ENCODE assay signal across 8 mouse cellular contexts in genomic region chr9:44107557-44108179, GRCm38 (mm10). TPM values are rescaled to one million over a fixed set of nuclear protein-coding genes. Genes with fewer than 3 reads are reported as not detected.
A peak's percentile ranks its signal among the peaks of the same experiment; 100 is the strongest.
DNase-seq lines count a peak whose midpoint lies in the region; ATAC-seq and TF ChIP-seq lines count a peak whose summit lies in the region.

No protein-coding gene starts in this region.

- H3K4me1 ChIP-seq in forebrain, embryonic 14.5 days (ENCODE audit: control insufficient read depth, insufficient read depth, low read length): peaks cover 22% of the 10 kb centered on the region
- peaks cover 38% of the 10 kb centered on the region for H3K4me1 ChIP-seq in intestine, embryonic 16.5 days (ENCODE audit: control insufficient read depth, insufficient read depth, low read length)
- peaks cover 38% of the 10 kb centered on the region for H3K4me1 ChIP-seq in midbrain, embryonic 16.5 days (ENCODE audit: control insufficient read depth, insufficient read depth, low read length)

- peak in 1 of 2 experiments; percentile 64 for DNase-seq in layer of hippocampus, adult 2 months (ENCODE audit: low spot score in 2 of 2)
- no peak for DNase-seq in layer of hippocampus, postnatal 14 days (ENCODE audit: low spot score in 2 of 2)
- peak; percentile 71 for DNase-seq in adrenal gland, adult 8-10 months
- DNase-seq in forebrain, embryonic 14.5 days (ENCODE audit: low spot score): no peak
- DNase-seq in urinary bladder, adult 2 months (ENCODE audit: low spot score): no peak
- no peak for DNase-seq in spleen, postnatal 14 days (ENCODE audit: low spot score in 2 of 2)

- peak overlapping the region; percentile 17 for H3K4me3 ChIP-seq in layer of hippocampus, adult 2 months
- peak overlapping the region; percentile 2; the same call in 1 of the 2 replicates for H3K4me3 ChIP-seq in forebrain, embryonic 14.5 days (ENCODE audit: low read depth, low read length)
- peak overlapping the region; percentile 28 for H3K4me3 ChIP-seq in intestine, embryonic 16.5 days (ENCODE audit: low read length)
- H3K4me3 ChIP-seq in midbrain, embryonic 16.5 days (ENCODE audit: low read depth, low read length): peak overlapping the region; percentile 7; the same call in 1 of the 2 replicates

- peak overlapping the region; percentile 83 for H3K27ac ChIP-seq in layer of hippocampus, adult 2 months
- peak overlapping the region; percentile 29; the same call in 1 of the 2 replicates for H3K27ac ChIP-seq in forebrain, embryonic 14.5 days (ENCODE audit: low read depth, low read length)
- peak overlapping the region; percentile 81 for H3K27ac ChIP-seq in intestine, embryonic 16.5 days (ENCODE audit: low read length)
- peak overlapping the region; percentile 58 for H3K27ac ChIP-seq in midbrain, embryonic 16.5 days (ENCODE audit: low read length)

- H3K9ac ChIP-seq in forebrain, embryonic 14.5 days (ENCODE audit: low read length): peak overlapping the region; percentile 4; the same call in 1 of the 2 replicates
- H3K9ac ChIP-seq in intestine, embryonic 16.5 days (ENCODE audit: low read depth, low read length): peak overlapping the region; percentile 53
- H3K9ac ChIP-seq in midbrain, embryonic 16.5 days (ENCODE audit: low read depth, low read length): 0 out of 2 replicates have a peak overlapping the region, but pooled peaks have one; percentile 15

- peak; percentile 78 for TF ChIP-seq CTCF in layer of hippocampus, adult 2 months (conservative IDR thresholded peaks at IDR 0.05)

- ATAC-seq in forebrain, embryonic 14.5 days: no peak; the same call in 1 of the 2 replicates
- 0 out of 2 replicates have a peak, but pooled peaks have one; percentile 8 for ATAC-seq in intestine, embryonic 16.5 days
- ATAC-seq in midbrain, embryonic 16.5 days: no peak

- no peaks in the 10 kb centered on the region for H3K9me3 ChIP-seq in forebrain, embryonic 14.5 days (replicated peaks; ENCODE audit: control insufficient read depth, low read length)
- no peaks in the 10 kb centered on the region for H3K9me3 ChIP-seq in intestine, embryonic 16.5 days (ENCODE audit: control insufficient read depth, low read length)
- no peaks in the 10 kb centered on the region for H3K9me3 ChIP-seq in midbrain, embryonic 16.5 days (replicated peaks; ENCODE audit: control insufficient read depth, low read length, poor library complexity, severe bottlenecking)

- H3K27me3 ChIP-seq in forebrain, embryonic 14.5 days (replicated peaks; ENCODE audit: control insufficient read depth, insufficient read depth, low read length): no peaks in the 10 kb centered on the region
- H3K27me3 ChIP-seq in intestine, embryonic 16.5 days (replicated peaks; ENCODE audit: control insufficient read depth, insufficient read depth, low read length): no peaks in the 10 kb centered on the region
- H3K27me3 ChIP-seq in midbrain, embryonic 16.5 days (ENCODE audit: control insufficient read depth, insufficient read depth, low read depth, low read length): no peaks in the 10 kb centered on the region

- H3K4me2 ChIP-seq in forebrain, embryonic 14.5 days (ENCODE audit: low read length): peak overlapping the region; percentile 39
- peak overlapping the region; percentile 40 for H3K4me2 ChIP-seq in intestine, embryonic 16.5 days (ENCODE audit: low read depth, low read length)
- peak overlapping the region; percentile 37 for H3K4me2 ChIP-seq in midbrain, embryonic 16.5 days (ENCODE audit: low read length)

- WGBS in forebrain, embryonic 14.5 days: 29% methylated on average over 24 of the region's 25 CpGs
- WGBS in intestine, embryonic 16.5 days: 49% methylated on average over 25 of the region's 25 CpGs
- WGBS in midbrain, embryonic 16.5 days: 24% methylated on average over 25 of the region's 25 CpGs

- peaks cover 12% of the 10 kb centered on the region; the same call in 1 of the 2 replicates for H3K36me3 ChIP-seq in forebrain, embryonic 14.5 days (ENCODE audit: control insufficient read depth, insufficient read depth, low read length)
- 0 out of 2 replicates have a peak, but pooled peaks cover 3% of the 10 kb centered on the region for H3K36me3 ChIP-seq in intestine, embryonic 16.5 days (ENCODE audit: control insufficient read depth, insufficient read depth, low read length)
- H3K36me3 ChIP-seq in midbrain, embryonic 16.5 days (ENCODE audit: control insufficient read depth, insufficient read depth, low read length): no peaks in the 10 kb centered on the region

RNA-seq across cellular contexts. Expression of gene C1qtnf5, which starts 0.6 kb away (rescaled TPM):
- 10 to 100 TPM; 12.3 to 14.4 TPM for total RNA-seq in layer of hippocampus, adult 2 months (2021)
- 10 to 100 TPM; 13.5 to 18.6 TPM for total RNA-seq in layer of hippocampus, postnatal 14 days (2021)
- total RNA-seq in adrenal gland, adult 8-10 months (2022): 10 to 100 TPM; 13.7 to 22.0 (median 18.7) TPM
- 2.6 and 3.2 TPM in 2 replicates for polyA plus RNA-seq in forebrain, embryonic 14.5 days (2014; fragmentation: Nextera tagmentation; extraction: Ambion mirVana)
- polyA plus RNA-seq in intestine, embryonic 16.5 days (2015; fragmentation: Nextera tagmentation; extraction: Ambion mirVana): 2.7 and 3.0 TPM in 2 replicates
- 4.6 and 5.5 TPM in 2 replicates for polyA plus RNA-seq in midbrain, embryonic 16.5 days (2015; fragmentation: Nextera tagmentation; extraction: Ambion mirVana)
- polyA plus RNA-seq in urinary bladder, adult 2 months (2012; rRNA removed): 27.2 and 31.4 TPM in 2 replicates

RNA-seq across cellular contexts. Expression of gene Gm49380, which starts 5.6 kb away (rescaled TPM):
- under 1 TPM; 0.27 to 0.38 TPM for total RNA-seq in layer of hippocampus, adult 2 months (2021)
- total RNA-seq in layer of hippocampus, postnatal 14 days (2021): under 1 TPM; 0.14 to 0.29 TPM
- total RNA-seq in adrenal gland, adult 8-10 months (2022): 1 to 10 TPM in 1 of 4 experiments, under 1 TPM in 3; 0.20 to 1.1 (median 0.93) TPM
- polyA plus RNA-seq in forebrain, embryonic 14.5 days (2014; fragmentation: Nextera tagmentation; extraction: Ambion mirVana): 0.11 and 0.16 TPM in 2 replicates
- 0.05 and 0.12 TPM in 2 replicates for polyA plus RNA-seq in intestine, embryonic 16.5 days (2015; fragmentation: Nextera tagmentation; extraction: Ambion mirVana)
- 0.10 and 0.15 TPM in 2 replicates for polyA plus RNA-seq in midbrain, embryonic 16.5 days (2015; fragmentation: Nextera tagmentation; extraction: Ambion mirVana)
- 0.27 and 0.36 TPM in 2 replicates for polyA plus RNA-seq in urinary bladder, adult 2 months (2012; rRNA removed)

RNA-seq across cellular contexts. Expression of gene Rnf26, which starts 5.6 kb away (rescaled TPM):
- 10 to 100 TPM; 29.2 to 30.7 TPM for total RNA-seq in layer of hippocampus, adult 2 months (2021)
- 10 to 100 TPM; 27.7 to 28.2 TPM for total RNA-seq in layer of hippocampus, postnatal 14 days (2021)
- 10 to 100 TPM; 29.8 to 36.7 (median 31.5) TPM for total RNA-seq in adrenal gland, adult 8-10 months (2022)
- polyA plus RNA-seq in forebrain, embryonic 14.5 days (2014; fragmentation: Nextera tagmentation; extraction: Ambion mirVana): 31.3 and 35.1 TPM in 2 replicates
- polyA plus RNA-seq in intestine, embryonic 16.5 days (2015; fragmentation: Nextera tagmentation; extraction: Ambion mirVana): 45.4 and 48.1 TPM in 2 replicates
- 25.6 and 26.0 TPM in 2 replicates for polyA plus RNA-seq in midbrain, embryonic 16.5 days (2015; fragmentation: Nextera tagmentation; extraction: Ambion mirVana)
- 14.5 and 20.5 TPM in 2 replicates for polyA plus RNA-seq in urinary bladder, adult 2 months (2012; rRNA removed)

RNA-seq across cellular contexts. Expression of gene Mfrp, which starts 6.1 kb away (rescaled TPM):
- total RNA-seq in layer of hippocampus, adult 2 months (2021): 1 to 10 TPM in 1 of 2 experiments, not detected in 1; 1.3 TPM
- total RNA-seq in layer of hippocampus, postnatal 14 days (2021): 1 to 10 TPM in 1 of 2 experiments, under 1 TPM in 1; 0.33 to 8.6 TPM
- under 1 TPM in 2 of 4 experiments, not detected in 2; 0.10 to 0.31 TPM for total RNA-seq in adrenal gland, adult 8-10 months (2022)
- 0.31 TPM in 1 of 2 replicates, not detected in the other for polyA plus RNA-seq in forebrain, embryonic 14.5 days (2014; fragmentation: Nextera tagmentation; extraction: Ambion mirVana)
- 0.18 and 0.24 TPM in 2 replicates for polyA plus RNA-seq in intestine, embryonic 16.5 days (2015; fragmentation: Nextera tagmentation; extraction: Ambion mirVana)
- 0.15 and 0.16 TPM in 2 replicates for polyA plus RNA-seq in midbrain, embryonic 16.5 days (2015; fragmentation: Nextera tagmentation; extraction: Ambion mirVana)
- 0.13 and 0.21 TPM in 2 replicates for polyA plus RNA-seq in urinary bladder, adult 2 months (2012; rRNA removed)

RNA-seq across cellular contexts. Expression of gene Mcam, which starts 26.6 kb away (rescaled TPM):
- total RNA-seq in layer of hippocampus, adult 2 months (2021): 10 to 100 TPM; 10.1 to 15.9 TPM
- total RNA-seq in layer of hippocampus, postnatal 14 days (2021): 10 to 100 TPM; 24.5 to 27.8 TPM
- total RNA-seq in adrenal gland, adult 8-10 months (2022): 10 to 100 TPM; 21.4 to 70.9 (median 38.2) TPM
- 13.2 and 14.1 TPM in 2 replicates for polyA plus RNA-seq in forebrain, embryonic 14.5 days (2014; fragmentation: Nextera tagmentation; extraction: Ambion mirVana)
- 42.9 and 45.1 TPM in 2 replicates for polyA plus RNA-seq in intestine, embryonic 16.5 days (2015; fragmentation: Nextera tagmentation; extraction: Ambion mirVana)
- 9.6 and 10.5 TPM in 2 replicates for polyA plus RNA-seq in midbrain, embryonic 16.5 days (2015; fragmentation: Nextera tagmentation; extraction: Ambion mirVana)
- polyA plus RNA-seq in urinary bladder, adult 2 months (2012; rRNA removed): 182 and 219 TPM in 2 replicates

Comparison
In these comparisons a context has a peak if more than half of its experiments do, and no peak if none do; other contexts are left out.
1. H3K27ac ChIP-seq: peak in every context shown above with its lines; median percentile 83 in layer of hippocampus, adult 2 months; 81 in intestine, embryonic 16.5 days; 58 in midbrain, embryonic 16.5 days; 29 in forebrain, embryonic 14.5 days.